Mouse (Mus musculus) megakaryocyte, embryonic 14.5 days (primary cell): ENCODE measurements around the gene Sh2d1b2.

Experiments
- FLI1 ChIP-seq: IDR thresholded peaks from 2 replicates; pipeline ENCODE4 v1.6.1; 2012; ENCODE audit warnings: low read length, inconsistent platforms, mixed read lengths
- GATA1 ChIP-seq: IDR thresholded peaks from 3 replicates; pipeline ENCODE4 v1.6.1; 2012; ENCODE audit warnings: mixed read lengths, low read length, inconsistent platforms, borderline replicate concordance

- TF ChIP-seq GATA1, result no peak
- TF ChIP-seq FLI1, result no peak
Observed at GRCm38 (mm10) chr1:170190225-170190624, 42.3 kb upstream of the Sh2d1b2 start.
